Mouse (Mus musculus): ENCODE data around the gene Mipol1. TPM values are rescaled to one million over a fixed set of nuclear protein-coding genes. Genes with fewer than 3 reads are reported as not detected.

Gene Mipol1
- polyA plus RNA-seq, 1 experiment: not detected

DNA sequence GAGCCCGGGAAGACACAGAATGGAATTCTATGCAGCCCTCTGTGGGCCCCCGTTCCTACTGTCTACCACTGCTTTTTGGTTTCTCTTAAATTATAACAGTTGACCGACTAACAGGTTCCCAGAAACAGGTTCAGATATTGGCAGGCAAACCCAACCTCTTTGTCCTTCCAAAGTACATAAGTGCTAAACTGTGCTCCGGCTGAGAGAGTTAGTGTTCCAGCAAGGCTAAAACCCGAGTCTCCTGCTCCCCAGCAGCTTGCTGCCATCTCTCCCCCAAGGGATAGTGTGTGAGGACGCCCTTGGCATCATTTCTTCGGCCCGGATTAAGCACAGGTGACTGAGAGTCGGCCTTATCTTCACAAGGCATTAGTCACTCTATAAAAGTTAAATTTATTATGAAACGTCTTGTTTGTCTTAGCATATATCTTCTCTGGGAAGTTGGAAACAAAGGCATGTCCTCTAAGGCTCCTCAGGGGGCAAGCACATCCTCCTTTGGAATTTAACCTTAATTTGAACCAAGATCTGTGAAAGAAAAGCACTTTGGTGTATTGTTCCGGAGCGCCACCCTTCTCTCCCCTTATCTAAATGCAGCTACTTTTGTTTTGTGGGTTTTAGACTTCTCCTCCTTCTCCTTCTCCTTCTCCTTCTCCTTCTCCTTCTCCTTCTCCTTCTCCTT is 285.6 kb downstream of the Mipol1 start:
- no peak overlapping the region for H3K27ac ChIP-seq (ENCODE audit: insufficient read depth, low read depth, low read length)
- TF ChIP-seq POLR2A (IDR thresholded peaks at IDR 0.05; ENCODE audit: insufficient read depth, low read depth, low read length): no peak
- TF ChIP-seq CTCF (IDR thresholded peaks at IDR 0.05; ENCODE audit: insufficient read depth, low read depth, low read length): no peak
- no peak overlapping the region for H3K4me3 ChIP-seq (ENCODE audit: insufficient read depth, low read depth, low read length)
- 62% methylated on average over 12 of the region's 12 CpGs for WGBS
- H3K4me1 ChIP-seq (ENCODE audit: control insufficient read depth, insufficient read depth, low read length): no peaks in the 10 kb centered on the region

DNA sequence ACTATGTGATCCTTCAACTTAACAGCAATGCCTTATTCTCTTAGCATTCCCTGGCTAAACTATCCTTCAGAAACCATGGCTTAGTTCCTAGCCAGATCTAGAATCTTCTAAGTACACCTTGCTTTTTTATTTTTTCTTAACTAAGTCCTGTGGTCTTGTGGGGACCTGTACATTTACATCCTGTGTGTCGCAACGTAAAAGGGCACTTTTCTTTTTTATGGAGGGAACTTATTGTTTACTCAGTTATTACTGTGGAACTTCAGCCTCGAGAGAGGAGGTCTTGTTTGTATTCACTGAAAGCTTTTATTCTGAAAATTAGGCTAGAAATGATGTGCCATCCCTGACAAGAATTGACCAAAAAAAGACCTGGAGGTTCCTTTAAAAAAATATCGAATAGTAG is 298.1 kb downstream of the Mipol1 start:
- no peaks in the 10 kb centered on the region for H3K4me1 ChIP-seq (ENCODE audit: control insufficient read depth, insufficient read depth, low read length)
- no peak overlapping the region for H3K27ac ChIP-seq (ENCODE audit: insufficient read depth, low read depth, low read length)
- WGBS: 84% methylated on average over 4 of the region's 4 CpGs
- TF ChIP-seq CTCF (IDR thresholded peaks at IDR 0.05; ENCODE audit: insufficient read depth, low read depth, low read length): no peak
- TF ChIP-seq POLR2A (IDR thresholded peaks at IDR 0.05; ENCODE audit: insufficient read depth, low read depth, low read length): no peak
- H3K4me3 ChIP-seq (ENCODE audit: insufficient read depth, low read depth, low read length): no peak overlapping the region

GRCm38 (mm10) chr12:57530474-57530873 is 300.2 kb downstream of the Mipol1 start:
- Histone ChIP-seq H3K27ac (ENCODE audit: insufficient read depth, low read depth, low read length) (no peak overlapping the region), H3K4me1 (ENCODE audit: control insufficient read depth, insufficient read depth, low read length) (no peaks in the 10 kb centered on the region), H3K4me3 (ENCODE audit: insufficient read depth, low read depth, low read length) (no peak overlapping the region)
- no peak for TF ChIP-seq POLR2A (IDR thresholded peaks at IDR 0.05; ENCODE audit: insufficient read depth, low read depth, low read length)
- TF ChIP-seq CTCF (IDR thresholded peaks at IDR 0.05; ENCODE audit: insufficient read depth, low read depth, low read length): no peak
- WGBS: 29% methylated on average over 9 of the region's 9 CpGs

GRCm38 (mm10) chr12:57534517-57534878 is 304.3 kb downstream of the Mipol1 start:
- Histone ChIP-seq H3K4me3 (ENCODE audit: insufficient read depth, low read depth, low read length) (no peak overlapping the region), H3K4me1 (ENCODE audit: control insufficient read depth, insufficient read depth, low read length) (no peaks in the 10 kb centered on the region), H3K27ac (ENCODE audit: insufficient read depth, low read depth, low read length) (no peak overlapping the region)
- TF ChIP-seq CTCF (IDR thresholded peaks at IDR 0.05; ENCODE audit: insufficient read depth, low read depth, low read length) (no peak), POLR2A (IDR thresholded peaks at IDR 0.05; ENCODE audit: insufficient read depth, low read depth, low read length) (no peak)
- 3% methylated on average over 6 of the region's 6 CpGs for WGBS

GRCm38 (mm10) chr12:57534879-57535611 is 304.8 kb downstream of the Mipol1 start:
- H3K27ac ChIP-seq (ENCODE audit: insufficient read depth, low read depth, low read length): no peak overlapping the region
- WGBS: 1% methylated on average over 39 of the region's 39 CpGs
- TF ChIP-seq CTCF (IDR thresholded peaks at IDR 0.05; ENCODE audit: insufficient read depth, low read depth, low read length): no peak
- TF ChIP-seq POLR2A (IDR thresholded peaks at IDR 0.05; ENCODE audit: insufficient read depth, low read depth, low read length): 0 out of 2 replicates have a peak, but pooled peaks have one; percentile 11
- H3K4me3 ChIP-seq (ENCODE audit: insufficient read depth, low read depth, low read length): no peak overlapping the region
- H3K4me1 ChIP-seq (ENCODE audit: control insufficient read depth, insufficient read depth, low read length): no peaks in the 10 kb centered on the region

- Histone ChIP-seq H3K4me1 (ENCODE audit: control insufficient read depth, insufficient read depth, low read length) (no peaks in the 10 kb centered on the region), H3K27ac (ENCODE audit: insufficient read depth, low read depth, low read length) (no peak overlapping the region), H3K4me3 (ENCODE audit: insufficient read depth, low read depth, low read length) (no peak overlapping the region)
- 3% methylated on average over 25 of the region's 25 CpGs for WGBS
- no peak for TF ChIP-seq POLR2A (IDR thresholded peaks at IDR 0.05; ENCODE audit: insufficient read depth, low read depth, low read length)
- TF ChIP-seq CTCF (IDR thresholded peaks at IDR 0.05; ENCODE audit: insufficient read depth, low read depth, low read length): no peak
These were observed 306.1 kb downstream of the Mipol1 start for GRCm38 (mm10) chr12:57536056-57536908.

DNA sequence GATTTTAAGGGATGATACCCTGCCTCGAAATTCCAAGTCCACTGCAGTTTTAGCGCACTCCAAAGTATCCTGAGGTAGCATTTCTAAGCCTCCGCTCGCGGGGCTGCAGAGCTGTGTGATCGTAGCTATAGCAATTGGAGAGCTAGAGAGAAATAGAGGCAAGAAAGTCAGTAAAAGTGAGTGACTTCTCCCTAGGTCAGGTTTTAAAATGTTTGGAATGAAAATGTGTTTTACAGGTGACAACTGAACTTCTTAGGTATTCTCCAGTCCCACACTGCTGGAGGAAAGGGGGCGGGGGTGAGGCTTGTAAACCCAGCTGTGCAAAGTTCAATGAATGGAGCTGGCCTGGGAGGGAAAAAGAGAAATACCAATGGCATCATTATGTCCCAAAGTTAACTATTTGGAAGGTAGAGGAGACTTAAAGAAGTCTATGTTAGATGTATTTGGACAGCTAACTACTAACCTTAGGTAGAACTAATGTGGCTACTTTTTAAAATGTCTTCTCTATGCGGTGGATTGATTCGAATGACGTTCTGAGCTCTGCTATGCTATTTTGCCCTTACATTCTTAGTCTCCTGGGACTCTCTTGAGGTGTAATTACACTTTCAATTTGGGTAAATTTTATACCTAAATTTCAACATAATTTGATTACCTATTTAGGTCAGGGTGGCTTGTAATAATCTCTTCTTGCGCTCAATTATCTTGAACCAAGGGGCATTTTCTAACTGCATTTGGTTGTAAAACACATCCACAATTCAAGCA is 306.9 kb downstream of the Mipol1 start:
- TF ChIP-seq POLR2A (IDR thresholded peaks at IDR 0.05; ENCODE audit: insufficient read depth, low read depth, low read length) (no peak), CTCF (IDR thresholded peaks at IDR 0.05; ENCODE audit: insufficient read depth, low read depth, low read length) (no peak)
- Histone ChIP-seq H3K27ac (ENCODE audit: insufficient read depth, low read depth, low read length) (no peak overlapping the region), H3K4me1 (ENCODE audit: control insufficient read depth, insufficient read depth, low read length) (no peaks in the 10 kb centered on the region), H3K4me3 (ENCODE audit: insufficient read depth, low read depth, low read length) (no peak overlapping the region)
- WGBS: 8% methylated on average over 11 of the region's 11 CpGs

DNA sequence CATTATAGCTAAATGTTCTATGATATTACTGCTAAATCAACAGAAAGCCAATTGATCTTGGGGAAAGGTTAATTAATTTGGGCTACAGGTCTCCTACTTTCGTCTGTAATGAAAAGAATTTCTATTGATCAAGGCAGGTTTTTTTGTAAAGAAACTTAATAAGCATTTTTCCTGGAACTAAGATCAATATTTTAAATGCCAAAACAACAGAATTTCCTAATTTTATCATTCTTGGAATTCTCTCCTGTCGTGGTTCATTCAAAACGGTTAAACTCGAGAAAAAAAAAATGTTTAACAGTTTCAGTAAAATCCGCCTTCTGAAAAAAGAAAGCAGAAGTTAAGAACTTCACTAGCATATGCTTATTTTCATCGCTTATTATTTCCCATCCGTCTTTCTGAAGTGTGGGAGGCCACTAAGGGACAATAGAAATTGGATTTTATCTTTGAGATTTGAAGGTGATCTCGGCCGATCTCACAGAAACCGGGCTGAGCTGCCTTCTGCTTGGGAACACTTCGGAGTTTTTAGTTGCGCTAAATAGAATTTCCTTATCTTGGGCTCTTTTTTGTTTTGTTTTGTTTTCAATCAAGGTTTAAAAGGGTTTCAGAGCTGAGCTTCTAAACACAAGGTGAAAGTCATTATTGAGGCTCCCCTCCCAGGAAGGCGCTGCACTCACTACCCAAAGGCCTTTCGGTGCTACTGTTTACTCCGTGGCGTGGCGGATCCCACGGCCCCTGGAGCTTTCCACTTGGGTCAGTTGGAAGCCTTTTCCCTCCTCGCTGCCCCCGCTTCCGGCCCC is 307.8 kb downstream of the Mipol1 start:
- Histone ChIP-seq H3K4me1 (ENCODE audit: control insufficient read depth, insufficient read depth, low read length) (no peaks in the 10 kb centered on the region), H3K4me3 (ENCODE audit: insufficient read depth, low read depth, low read length) (no peak overlapping the region), H3K27ac (ENCODE audit: insufficient read depth, low read depth, low read length) (no peak overlapping the region)
- TF ChIP-seq CTCF (IDR thresholded peaks at IDR 0.05; ENCODE audit: insufficient read depth, low read depth, low read length): no peak
- no peak for TF ChIP-seq POLR2A (IDR thresholded peaks at IDR 0.05; ENCODE audit: insufficient read depth, low read depth, low read length)
- 6% methylated on average over 21 of the region's 21 CpGs for WGBS

Data from olfactory bulb, adult 2 months (tissue).